Mouse (Mus musculus): ENCODE measurements around the gene Atxn1.

Gene Atxn1

GRCm38 (mm10) chr13:45726917-45727316, 237.9 kb downstream of the Atxn1 start:
- no peak for DNase-seq (ENCODE audit: low read depth, low spot score)

DNA sequence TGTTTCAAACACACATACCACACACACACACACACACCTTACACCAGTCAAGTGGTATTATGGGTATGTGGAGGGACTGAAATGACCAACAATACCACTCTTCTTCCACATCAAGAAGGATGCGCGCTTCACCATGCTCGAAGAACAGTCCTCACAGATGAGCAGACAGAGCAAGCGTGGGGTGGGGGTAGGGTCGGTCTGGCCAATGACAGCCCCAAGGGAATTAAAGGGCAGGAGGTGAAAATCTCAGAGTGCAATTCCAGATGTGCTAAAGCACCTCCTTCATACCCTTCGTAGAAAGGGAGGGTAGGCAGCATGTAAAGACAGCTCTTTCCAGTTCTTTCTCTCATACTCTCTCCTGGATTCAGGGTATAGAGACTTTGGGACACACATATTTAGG, 238.6 kb downstream of the Atxn1 start:
- DNase-seq (ENCODE audit: low read depth, low spot score): no peak

GRCm38 (mm10) chr13:45724507-45725259, 240.1 kb downstream of the Atxn1 start:
- no peak for DNase-seq (ENCODE audit: low read depth, low spot score)

- no peak for DNase-seq (ENCODE audit: low read depth, low spot score)
Observed at GRCm38 (mm10) chr13:45722885-45723284, 241.9 kb downstream of the Atxn1 start.

- DNase-seq (ENCODE audit: low read depth, low spot score): no peak
Observed at GRCm38 (mm10) chr13:45721621-45722020, 243.2 kb downstream of the Atxn1 start.

DNA sequence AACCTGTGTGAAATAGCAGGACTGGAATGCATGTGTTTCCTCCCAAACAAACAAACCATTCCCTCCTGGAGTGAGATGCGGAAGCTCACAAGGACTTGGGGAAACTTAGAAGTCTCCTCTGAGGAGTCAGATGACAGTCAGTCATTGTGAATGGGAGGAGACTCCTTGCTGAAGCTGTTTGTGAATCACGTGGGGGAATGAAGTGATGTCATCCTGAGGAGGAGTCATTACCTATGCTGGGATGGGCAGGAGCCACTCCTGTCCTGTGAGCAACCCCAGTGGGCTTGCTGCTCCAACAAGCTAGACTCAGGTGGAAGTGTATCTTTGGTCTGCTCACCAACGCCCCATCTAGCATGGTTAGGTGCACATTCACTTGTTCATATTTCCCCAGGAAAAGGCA, 246.0 kb downstream of the Atxn1 start:
- DNase-seq (ENCODE audit: low read depth, low spot score): no peak

GRCm38 (mm10) chr13:45715583-45716180, 249.1 kb downstream of the Atxn1 start:
- DNase-seq (ENCODE audit: low read depth, low spot score): no peak

GRCm38 (mm10) chr13:45710041-45710440, 254.8 kb downstream of the Atxn1 start:
- no peak for DNase-seq (ENCODE audit: low read depth, low spot score)

DNA sequence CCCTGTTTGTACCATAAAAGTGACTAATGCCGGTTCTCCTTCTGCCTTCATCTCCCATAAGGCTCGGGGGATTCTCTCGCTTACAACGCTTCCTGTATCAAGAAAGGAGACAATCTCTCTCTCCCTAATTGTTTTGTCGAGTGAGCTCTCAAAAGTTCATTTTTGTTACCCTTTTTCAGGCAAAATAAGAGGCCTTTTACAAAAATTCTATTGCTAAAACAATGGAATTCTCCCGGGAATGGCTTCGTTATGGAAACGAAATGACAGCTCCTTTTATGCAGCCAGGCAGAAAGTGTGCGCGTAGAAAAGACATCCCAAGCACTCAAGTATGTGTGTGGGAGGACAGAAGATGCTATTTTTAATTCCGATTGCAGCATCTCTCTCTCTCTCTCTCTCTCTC, 255.4 kb downstream of the Atxn1 start:
- no peak for DNase-seq (ENCODE audit: low read depth, low spot score)

GRCm38 (mm10) chr13:45701296-45701790, 263.5 kb downstream of the Atxn1 start:
- no peak for DNase-seq (ENCODE audit: low read depth, low spot score)

- DNase-seq (ENCODE audit: low read depth, low spot score): no peak
Observed at GRCm38 (mm10) chr13:45698982-45699381, 265.8 kb downstream of the Atxn1 start.

GRCm38 (mm10) chr13:45696009-45696408, 268.8 kb downstream of the Atxn1 start:
- DNase-seq (ENCODE audit: low read depth, low spot score): peak; percentile 14

DNA sequence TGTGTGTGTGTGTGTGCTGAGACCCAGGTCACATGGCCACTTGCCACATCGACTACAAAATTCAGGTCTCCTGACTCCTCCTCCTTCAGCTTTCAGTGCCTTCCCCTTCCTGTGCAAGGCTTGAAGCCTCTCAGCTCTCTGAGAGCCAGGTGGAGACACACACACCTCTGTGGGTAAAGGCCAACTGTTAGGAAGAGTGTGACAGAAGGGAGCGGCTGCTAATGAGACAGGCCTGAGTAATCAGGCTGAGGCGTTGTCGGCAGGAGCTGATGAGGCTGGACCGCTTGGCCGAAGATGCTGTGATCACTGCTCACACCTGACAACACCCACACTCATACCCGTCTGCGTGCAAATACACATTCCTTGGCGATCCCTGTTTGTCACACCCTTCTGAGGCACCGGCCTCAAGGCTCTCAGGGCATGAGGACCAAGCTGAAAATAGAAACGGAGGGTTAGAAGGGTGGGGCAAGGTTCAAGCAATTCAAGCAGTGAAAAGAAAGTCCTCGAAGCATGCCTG, 269.8 kb downstream of the Atxn1 start:
- DNase-seq (ENCODE audit: low read depth, low spot score): no peak

GRCm38 (mm10) chr13:45693953-45694352, 270.9 kb downstream of the Atxn1 start:
- DNase-seq (ENCODE audit: low read depth, low spot score): no peak

DNA sequence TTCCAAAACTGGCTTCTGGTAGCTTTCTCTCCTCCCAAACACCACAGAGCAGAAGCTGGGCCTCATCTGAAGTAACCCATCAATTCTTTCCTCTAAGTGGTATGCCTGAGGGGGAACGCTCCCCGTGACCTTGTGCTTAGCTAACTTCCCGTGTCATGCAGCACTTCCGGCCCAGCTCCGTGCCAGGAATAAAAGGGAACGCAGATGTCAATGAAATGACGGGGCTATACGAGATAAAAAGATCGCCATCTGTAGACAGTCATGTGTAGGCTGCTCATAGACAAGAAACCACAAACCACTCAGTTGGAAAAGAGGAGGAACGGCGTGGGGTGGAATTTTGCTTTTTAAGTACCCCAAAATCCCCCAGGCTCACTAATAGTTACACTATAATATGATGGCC, 271.3 kb downstream of the Atxn1 start:
- no peak for DNase-seq (ENCODE audit: low read depth, low spot score)

- DNase-seq (ENCODE audit: low read depth, low spot score): no peak
Observed at GRCm38 (mm10) chr13:45693126-45693525, 271.7 kb downstream of the Atxn1 start.

DNA sequence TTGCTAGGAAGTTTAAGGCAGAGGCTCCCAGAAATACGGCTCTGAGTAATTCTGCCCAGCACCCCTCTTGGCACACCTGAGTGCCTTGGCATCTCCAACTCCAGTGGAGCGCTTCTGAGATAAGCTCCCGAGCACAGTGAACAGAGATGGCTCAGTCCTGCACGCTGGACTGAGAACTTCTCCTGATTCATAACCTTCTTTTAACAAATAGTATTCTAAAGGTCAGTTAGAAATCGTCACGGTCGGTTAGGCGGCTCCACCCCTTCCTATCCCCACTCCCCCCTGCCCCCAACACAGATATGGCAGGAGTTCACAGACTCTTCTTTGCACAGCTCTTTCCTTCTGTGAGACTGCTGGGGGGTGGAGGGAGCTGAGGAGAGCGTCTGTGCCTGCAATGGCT, 272.4 kb downstream of the Atxn1 start:
- DNase-seq (ENCODE audit: low read depth, low spot score): no peak

DNA sequence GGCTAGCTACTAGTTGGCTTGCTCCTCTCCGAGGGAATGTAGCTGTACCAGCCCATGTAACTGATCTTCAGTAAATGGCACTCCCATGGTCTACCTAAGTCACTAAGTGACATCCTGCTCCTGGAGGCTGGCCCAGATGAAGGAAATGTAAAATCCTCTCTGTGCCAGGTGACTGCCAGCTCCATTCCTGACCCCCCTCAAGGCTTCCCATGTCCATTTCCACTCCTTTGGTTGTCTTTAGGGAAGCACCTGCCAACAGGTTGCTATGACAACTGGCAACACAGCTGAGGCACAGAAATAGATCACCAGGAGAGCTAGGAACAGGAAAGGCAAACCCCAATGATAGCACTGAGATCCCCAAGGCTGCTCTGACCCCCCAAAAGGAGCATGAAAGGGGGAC, 274.4 kb downstream of the Atxn1 start:
- DNase-seq (ENCODE audit: low read depth, low spot score): no peak

- DNase-seq (ENCODE audit: low read depth, low spot score): no peak
Observed at GRCm38 (mm10) chr13:45688864-45689263, 275.9 kb downstream of the Atxn1 start.

- no peak for DNase-seq (ENCODE audit: low read depth, low spot score)
Observed at GRCm38 (mm10) chr13:45687581-45687980, 277.2 kb downstream of the Atxn1 start.

GRCm38 (mm10) chr13:45686309-45686582, 278.6 kb downstream of the Atxn1 start:
- no peak for DNase-seq (ENCODE audit: low read depth, low spot score)

DNA sequence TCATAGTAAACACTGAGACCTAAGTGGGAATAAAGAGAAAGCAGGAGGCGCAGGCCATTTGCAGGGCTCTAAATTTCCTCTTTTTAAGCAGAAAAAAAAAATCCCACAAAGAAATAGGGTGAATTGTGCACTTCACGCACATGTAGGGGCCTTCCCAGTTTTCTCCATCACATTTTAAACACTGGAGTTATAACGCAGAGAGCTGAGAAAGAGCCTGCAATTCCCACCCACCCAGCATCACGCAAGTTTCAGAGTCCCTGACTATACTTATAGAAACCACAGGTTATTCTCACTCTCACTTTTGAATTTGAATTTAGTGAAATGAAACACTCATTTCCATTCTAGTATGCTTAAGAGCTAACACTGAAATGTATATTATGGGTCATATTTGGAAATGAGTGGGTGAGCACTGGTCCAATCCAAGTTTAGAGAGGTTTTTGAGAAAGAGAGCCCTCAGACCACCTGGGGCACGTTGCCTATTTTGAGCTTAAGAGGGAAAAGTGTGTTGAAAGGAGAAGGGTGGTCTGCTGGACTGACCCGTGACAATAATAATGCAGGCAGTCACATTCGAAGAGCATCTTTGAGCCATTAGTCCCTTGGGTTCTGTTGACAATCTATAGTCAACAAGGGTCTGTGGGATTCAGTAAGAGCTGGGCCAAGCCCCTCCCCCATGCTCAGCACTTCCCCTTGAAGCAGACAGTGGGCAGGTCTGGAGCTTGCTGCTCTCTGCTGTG, 279.1 kb downstream of the Atxn1 start:
- no peak for DNase-seq (ENCODE audit: low read depth, low spot score)

GRCm38 (mm10) chr13:45684891-45685311, 279.9 kb downstream of the Atxn1 start:
- DNase-seq (ENCODE audit: low read depth, low spot score): no peak
